Mouse (Mus musculus): ENCODE measurements at regions not wholly inside any gene's neighbourhood (a gene's known extent, or its start where the extent isn't known, plus 50 kb on each side); places are given as distances from the start of the nearest gene placed in this dataset.

DNA sequence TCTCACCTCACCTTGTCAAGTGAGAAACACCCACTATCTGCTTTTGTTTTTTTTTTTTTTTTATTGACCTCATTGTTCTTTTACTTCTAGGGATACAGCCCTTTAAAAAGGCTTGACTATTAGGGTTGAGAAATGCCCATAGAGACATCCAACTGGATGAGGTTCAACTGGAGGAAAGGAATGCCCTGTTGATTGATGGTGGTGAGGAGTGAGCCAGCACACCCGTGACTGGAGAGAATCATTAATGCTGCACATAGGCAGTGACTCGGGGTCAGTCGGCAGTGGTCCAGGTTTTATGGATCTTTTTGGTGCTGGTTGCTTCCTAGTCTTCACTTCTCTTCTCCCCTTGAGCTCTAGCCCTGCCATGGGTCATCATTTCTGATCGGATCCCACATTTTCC, 82.9 kb upstream of the Cryz start:
- DNase-seq, result no peak

DNA sequence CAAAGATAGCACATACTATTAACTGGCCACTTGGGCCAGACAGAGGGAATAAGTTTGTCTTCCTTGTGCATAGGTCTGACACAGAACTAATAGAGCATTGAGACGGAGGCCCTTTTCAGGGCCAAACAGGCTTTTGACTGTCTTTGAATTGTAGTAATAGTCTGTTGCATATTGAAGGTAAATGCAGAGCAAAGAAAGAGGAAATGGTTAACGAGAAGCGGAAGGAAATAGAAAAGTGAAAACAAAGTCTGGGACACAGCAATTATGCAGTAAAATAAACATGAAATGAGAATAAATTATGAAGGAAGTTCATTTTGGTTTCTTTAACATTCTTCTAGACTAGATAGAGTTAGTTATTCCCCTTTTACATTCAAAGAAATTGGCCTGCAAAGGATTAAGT, 86.4 kb upstream of the Cryz start:
- no peak for DNase-seq

DNA sequence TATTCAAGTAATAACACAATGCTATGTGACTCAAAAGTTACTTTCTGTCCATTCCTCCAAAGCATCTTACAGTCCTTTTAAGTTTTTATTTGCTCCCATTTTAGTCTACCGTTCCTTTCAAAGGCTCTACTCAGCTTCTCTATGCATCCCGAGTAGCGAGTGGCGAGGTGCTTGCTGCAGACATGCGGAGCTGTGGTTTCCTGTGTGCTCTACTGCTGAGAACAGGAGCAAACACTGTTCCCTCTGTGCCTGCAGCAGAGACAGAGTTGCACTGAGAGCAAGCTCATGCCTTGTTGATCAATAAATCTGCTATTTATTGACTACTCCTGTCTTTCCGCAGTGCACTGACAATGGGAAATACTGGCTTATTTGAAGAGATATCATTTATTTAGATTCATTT, 87.1 kb upstream of the Cryz start:
- no peak for DNase-seq

DNA sequence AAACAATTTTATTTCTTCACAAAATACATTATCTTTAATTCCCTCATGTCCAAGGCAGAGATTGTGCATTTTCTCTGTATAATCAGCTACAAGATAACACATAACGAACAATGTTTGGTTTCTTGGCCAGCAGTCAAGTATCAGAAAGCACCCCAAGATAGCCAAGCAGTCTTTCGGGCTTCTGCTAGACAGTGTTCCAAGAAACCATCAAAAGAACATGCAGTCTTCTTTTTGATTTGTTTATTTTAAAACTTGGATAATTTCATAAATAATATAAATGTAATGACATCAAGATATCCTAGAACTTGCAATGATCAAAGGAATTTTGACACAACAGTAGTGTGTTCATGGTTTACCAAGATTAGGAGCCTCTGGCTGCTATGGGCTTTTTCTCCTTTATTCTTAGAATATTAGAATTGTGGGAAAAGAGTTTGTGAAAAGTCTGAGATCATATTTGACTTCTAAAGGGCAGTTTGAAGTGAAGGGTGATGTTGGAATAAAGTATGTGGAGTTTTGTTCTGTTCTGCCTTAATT, 103.1 kb upstream of the Cryz start:
- DNase-seq, result no peak

DNA sequence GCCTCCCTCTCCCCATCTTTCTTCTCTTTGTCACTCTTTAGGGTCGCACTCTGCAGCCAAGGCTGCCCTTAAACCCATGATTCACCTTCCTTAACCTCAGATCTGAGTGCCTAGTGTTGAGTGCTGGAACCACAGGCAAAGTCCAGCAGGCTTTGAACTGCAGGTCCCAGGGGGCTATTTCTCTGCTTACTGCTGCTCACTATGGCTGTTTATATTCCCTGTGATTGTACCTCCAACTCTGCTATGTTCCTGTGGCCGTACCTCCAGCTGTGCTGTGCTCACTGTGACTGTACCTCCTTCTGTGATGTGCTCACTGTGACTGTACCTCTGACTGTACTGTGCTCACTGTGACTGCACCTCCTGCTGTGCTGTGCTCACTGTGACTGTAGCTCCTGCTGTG, 124.1 kb upstream of the Cryz start:
- DNase-seq, result no peak

DNA sequence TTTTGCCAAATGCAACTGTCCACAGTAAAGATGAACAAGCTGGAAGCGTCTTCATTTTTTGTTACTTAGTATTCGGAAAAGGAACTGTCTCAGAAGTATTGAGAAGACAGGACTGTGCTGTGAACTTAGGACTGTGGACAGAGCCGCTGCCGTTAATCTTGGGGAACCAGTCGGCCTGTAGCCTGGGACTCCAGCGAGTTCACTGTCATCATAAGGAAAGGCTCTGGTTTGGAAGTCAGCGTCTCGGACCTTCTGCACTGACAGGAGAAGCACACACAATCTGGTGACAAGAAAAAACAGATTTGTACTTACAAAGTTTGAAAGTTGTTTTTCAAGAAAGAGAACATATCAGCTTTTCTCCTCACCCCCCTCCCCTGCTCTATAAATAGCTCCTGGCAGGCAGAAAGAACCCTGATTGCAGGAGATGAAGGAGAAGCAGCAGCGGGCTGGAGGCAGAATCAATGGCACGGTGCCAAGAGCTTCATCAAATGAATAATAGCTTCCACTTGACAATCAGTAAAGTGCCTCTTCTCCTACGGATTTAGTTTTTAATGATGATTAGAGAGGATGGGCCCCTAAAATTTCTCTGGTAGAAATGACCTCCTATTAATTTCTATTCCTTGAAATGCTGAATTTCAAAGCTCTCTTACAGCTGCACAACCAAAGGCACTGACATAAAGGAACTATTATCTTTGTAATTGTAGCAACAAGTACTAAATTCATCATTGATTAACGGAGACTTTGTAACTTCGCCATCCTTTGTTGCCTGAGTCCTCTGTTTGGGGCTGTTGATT, 128.7 kb upstream of the Cryz start:
- DNase-seq, result peak; percentile 62

DNA sequence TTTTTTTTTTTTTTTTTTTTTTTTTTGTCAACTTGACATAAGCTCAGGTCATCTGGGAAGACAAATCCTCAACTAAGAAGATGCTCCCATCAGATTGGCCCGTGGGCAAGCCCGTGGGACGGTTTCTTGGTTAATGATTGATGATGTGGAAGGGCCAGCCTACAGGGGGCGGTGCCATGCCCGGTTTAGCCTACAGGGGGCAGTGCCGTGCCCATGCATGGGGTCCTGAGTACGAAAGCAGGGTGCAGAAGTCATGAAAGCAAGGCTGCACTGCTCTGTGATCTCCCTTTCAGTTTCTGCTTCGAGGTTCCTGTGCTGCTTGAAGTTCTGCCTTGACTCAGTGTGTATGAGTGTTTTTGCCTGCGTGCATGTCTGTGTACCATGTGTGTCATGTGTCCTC, 127.7 kb upstream of the Lhx8 start:
- DNase-seq, result no peak

DNA sequence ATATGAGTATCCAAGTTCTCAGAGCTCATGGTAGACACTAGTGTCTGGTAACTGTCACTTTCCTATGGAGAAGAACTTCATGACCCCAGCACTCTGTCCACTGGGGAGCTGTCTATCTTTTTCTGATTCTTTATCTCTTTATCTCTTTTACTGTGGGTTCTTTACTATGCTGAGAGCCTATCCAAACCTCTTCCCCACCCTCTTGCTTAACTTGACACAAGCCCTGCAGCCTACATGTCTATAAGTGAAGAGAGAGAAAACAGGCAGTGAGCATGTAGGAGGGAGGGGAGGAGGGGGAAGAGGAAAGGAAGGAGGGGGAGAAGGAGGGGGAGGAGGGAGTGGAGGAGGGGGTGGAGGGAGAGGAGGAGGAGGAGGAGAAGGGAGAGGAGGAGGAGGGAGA, 122.6 kb upstream of the Lhx8 start:
- no peak for DNase-seq

DNA sequence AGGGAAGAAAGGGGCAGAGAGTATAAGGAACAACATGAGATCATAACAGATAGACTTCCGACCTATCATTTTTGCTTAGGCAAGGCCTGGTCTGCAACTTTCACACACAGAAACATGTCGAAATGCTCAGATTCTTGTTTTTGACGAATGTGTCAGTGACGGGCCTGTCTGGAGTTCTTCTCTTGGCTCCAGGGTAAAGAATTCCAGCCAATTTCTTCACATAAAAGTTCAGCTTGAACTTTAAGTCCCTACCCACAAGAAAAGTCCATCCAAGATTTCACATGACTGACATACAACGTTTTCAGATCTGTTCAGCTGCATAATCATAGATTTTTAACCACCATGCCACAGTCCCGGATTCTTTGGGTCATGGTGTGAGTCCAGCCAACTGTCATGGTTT, 122.1 kb upstream of the Lhx8 start:
- DNase-seq, result no peak

DNA sequence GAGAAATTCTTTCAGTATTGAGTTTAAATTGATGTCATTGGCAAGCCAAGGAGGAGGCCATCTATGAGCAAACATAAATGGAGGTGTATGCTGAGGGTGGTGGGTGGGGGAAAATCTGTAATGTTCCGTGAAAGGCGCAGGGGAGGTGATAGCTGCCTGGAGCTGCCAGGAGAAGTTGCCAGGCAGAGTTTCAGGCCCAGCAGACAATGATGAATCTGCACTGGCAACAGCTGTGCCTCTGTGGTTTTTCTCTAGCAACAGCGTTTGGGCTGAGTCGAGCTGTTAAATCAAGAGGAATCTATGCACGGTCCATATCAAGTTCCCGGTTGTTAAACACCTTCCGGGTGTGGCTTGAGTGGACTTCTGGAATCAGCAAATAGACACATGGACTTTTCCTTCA, 120.7 kb upstream of the Lhx8 start:
- no peak for DNase-seq

DNA sequence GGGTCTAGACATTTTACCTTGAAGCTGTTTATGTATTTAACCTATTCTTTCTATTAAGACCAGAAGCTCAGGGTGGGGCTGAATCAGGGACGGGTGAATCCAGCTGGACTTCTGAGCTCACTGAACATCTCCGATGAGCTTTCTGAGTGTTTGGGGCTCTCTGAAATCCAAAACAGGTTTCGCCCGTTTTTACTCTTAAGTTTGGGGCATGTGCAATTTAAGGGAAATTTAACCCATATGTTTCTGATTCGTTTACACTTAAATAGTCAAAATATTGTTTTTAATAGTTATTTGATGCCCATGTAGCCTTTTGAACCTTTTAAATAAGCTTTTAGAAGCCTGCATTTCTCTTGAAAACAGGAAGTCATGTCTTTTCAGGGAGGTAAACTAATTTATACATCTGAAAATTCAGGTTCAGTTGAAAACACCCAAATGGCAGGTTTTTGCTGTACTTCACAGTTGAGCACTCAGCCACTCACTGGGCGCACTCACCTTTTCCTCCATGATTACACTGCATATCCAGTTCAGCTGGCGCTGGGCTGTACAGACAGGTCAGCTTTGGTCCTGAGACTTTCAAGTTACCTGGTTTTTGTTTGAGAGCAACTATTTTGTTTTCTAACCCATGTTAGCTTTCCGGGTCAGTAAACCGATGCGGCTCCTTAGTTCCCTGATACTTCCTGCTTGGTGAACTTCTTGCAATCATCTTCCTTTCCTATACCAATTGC, 113.1 kb upstream of the Lhx8 start:
- DNase-seq, result peak; percentile 18

DNA sequence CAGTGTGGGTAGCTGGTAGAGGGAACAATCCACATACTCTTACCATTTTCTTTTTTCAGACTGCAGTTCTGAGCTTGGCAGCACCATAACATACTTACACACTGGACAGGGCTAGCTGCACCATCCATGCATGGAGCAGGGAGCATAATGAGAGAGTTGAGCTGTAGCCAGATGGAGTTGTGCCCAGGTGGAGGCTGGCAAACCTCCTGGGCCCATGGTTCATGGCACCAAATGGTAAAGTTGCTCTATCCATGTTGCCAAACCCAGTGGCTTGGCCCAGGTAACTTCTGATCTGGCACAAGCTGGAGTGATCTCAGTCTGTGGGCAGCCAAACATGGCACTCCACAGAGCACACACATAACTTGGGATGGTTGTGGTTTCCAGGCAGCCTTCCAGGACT, 111.0 kb upstream of the Lhx8 start:
- DNase-seq, result no peak

DNA sequence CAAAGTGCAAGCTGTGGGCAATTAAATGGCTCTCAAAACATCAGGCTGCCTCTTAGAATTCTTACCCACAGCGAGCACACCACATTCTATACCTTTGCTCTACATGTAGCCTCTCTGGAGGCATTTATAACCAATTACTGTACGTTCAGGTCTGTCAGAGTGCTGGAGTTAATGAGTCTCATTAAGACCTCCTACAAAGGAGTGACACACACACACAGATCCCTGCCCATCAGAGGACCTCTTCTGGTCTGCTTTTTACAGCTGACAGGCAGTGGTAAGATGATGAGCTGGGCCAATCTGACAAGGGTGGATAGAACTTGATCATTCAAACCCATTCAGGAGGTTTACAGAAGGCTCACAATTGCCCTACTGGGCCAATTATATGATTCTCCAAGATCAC, 110.4 kb upstream of the Lhx8 start:
- DNase-seq, result no peak

DNA sequence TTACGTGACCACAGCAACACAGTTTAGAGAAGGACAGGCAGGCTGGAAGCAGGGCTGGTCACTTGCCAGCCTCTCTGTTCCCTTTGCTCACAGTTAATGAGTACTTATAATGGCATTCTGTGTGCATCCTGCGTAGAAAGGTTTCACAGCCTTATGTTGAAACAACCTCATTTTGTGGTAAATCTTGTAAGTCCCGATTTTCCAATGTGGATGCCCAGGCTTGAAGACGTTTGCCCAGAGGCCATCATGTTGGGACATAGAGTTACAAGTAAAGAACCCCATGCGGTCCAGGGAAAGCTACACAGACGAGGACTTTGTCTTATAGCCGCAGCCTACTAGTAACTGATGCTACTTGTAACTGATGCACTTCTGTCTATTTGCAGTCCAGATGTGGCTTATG, 100.4 kb upstream of the Lhx8 start:
- no peak for DNase-seq

DNA sequence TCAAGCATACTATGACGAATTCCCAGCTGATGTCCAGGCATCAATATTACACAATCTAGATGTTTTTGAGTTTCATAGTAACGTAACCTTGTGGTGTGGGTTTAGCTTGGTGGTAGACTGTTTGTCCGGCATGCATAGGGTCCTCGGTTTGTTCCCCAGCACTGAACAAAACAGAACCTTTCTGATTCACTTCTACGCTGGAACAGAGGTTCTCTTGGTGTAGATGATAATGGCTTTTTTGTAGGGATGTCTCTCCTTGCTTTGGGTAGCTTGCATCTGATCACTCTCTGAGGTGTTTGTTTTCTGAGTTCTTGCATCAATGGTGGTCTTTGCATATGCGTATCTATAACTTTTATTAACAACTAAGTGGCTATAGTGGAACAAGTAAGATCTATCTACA, 99.2 kb upstream of the Lhx8 start:
- no peak for DNase-seq

DNA sequence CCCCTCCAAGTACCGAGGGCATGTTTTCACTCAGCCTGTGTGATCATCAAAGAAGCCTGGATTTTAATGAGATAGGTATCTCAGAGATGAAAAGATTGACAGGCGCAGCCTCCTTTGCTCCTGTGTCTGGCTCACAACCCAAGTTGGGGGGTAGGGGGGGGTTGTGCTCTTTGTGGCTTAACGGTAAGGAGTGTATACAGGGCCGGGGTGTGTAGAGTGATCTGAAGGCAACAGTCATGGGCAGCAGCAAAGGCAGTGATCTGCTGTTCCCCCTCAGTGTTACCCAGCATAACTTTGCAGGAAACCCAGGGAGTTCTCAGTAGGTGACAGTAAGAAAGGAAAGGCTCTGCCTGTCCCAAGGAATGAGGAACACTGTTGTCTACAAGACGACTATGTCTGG, 94.1 kb upstream of the Lhx8 start:
- DNase-seq, result no peak

DNA sequence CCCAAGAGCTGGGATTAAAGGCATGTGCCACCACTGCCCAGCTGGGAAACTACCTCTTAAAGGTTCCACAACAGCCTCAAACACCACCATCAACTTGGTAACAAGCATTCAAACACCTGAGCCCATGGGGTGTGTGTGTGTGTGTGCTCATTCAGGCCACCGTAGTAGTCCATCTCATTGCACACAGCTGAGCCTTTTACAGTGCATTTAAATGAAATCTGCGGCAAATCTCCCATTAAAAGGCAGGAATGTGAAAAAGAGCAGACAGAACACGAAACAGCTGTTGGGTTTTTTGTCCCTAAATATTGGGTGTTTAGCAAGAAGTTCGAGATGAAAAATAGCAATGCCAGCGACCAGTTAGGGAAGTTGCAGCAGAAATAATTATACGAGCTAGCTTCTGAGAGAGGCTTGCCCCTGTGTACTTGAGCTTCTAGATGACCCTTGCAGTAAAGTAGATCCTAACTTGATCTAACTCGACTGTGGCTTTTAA, 91.0 kb upstream of the Lhx8 start:
- no peak for DNase-seq

DNA sequence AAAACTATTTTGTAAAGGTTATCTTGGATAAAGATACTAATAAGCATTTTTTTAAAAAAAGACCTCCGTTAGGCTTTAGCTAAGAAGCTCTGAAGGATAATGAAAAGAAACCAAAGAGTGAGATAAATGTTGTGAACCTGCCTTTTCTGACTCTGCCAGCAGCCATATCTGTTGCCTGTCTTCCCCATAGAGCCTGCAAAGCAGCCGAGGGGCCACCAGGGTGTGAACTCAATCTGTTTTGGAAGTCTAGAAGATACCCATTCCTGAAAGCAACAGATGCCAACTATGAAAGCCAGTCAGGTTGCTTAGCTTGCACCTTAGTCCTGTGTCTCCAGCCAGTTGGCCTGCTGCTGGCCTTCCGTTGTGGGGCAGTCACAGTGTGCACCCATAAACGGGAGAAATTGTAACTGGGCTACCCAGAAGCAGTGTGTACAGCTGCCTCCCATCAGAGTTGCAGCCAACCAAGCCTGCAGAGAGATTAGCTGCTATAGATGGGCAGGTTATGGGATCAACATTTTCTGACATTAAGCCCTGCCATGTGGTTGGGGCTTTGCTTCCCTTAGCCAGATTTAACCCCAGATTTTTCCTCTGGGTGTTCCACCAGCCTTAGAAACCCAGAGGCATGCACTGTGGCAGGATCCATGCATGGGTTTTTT, 87.8 kb upstream of the Lhx8 start:
- no peak for DNase-seq

DNA sequence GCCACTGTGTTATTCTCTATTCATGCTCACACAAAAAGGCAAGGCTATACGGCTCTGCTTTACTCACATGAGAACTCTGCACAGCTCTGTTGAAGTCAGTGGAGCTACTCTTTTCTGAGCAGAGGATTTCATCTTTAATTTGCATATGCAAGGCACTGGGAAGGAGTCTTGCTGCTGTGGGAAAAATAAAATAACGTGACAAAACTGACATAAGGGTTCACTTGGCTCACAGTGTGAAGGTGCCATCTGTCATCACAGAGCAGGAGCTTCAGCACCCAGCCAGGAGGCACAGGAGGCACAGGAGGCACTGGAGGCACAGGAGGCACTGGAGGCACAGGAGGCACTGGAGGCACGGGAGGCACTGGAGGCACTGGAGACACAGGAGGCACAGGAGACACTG, 83.9 kb upstream of the Lhx8 start:
- no peak for DNase-seq

DNA sequence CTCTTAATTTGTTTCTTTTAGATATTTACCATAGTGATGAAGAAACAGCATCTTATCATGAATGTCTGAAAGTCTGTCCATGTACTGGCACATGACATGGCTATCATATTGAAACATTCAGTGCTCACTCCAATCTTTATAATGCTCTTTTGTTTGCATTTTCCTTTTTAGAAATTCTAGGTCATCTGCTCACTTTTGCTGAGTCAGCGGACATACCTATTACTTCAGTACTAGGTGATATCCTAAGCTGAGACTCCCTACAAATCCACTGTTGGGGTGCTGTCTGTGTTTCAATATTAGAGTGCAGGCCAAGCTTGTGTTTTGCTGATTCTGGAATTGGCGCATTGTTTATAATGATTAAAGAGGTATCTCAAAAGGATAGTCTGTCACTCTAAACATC, 79.8 kb upstream of the Lhx8 start:
- no peak for DNase-seq

DNA sequence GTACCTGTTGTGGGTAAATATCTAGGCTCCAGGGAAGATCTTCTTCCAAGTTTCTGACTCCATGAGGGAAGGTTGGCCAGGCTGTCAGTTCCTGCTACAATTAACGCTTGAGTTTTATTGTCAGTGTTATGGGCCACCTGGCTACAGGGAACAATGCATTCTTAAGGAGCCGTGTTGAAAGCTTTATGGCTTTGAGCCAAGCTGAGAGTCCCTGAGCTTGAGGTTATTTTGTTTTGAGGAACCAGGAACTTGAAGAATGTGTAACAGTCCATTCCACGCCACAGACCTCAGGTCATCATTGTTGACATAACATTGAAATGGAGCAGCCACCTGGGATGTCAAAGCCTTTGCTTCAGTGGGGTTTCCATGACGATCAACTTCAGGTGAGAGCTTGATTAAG, 71.6 kb upstream of the Lhx8 start:
- DNase-seq, result no peak

DNA sequence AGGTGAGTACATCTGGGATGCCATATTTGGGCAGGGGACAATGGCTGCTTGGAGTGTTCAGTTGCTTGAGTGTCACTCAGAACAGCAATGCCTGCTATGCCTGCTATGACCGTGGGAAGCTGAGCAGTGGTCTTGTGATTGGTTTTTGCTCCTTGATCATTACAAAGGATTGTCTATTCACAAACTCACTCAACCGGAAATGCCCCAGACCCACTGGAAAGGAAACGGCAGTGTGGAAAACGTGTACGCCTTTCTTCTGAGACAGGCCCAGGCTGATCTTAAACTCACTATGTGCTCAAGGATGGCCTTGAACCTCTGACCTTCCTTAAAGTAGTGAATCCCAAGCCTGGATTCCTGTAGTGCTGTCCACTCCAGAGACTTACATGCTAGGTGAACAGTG, 63.2 kb upstream of the Lhx8 start:
- no peak for DNase-seq

DNA sequence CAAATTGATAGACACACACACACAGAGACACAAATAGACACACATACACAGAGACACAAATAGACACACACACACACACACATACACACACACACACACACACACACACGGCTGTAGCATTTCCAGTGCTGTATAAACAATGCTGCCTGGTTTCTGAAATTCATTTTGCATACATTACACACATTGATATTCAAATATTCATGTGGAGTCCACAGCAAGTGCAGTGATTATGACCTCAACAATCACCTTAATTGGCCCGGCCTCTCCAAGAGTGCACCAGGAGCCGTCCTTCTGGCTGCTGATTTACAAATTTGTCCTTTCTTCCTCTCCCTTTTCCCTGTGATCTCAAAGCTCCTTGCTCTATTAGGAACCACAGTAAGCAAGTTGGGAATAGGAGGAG, 61.2 kb upstream of the Lhx8 start:
- DNase-seq, result no peak

DNA sequence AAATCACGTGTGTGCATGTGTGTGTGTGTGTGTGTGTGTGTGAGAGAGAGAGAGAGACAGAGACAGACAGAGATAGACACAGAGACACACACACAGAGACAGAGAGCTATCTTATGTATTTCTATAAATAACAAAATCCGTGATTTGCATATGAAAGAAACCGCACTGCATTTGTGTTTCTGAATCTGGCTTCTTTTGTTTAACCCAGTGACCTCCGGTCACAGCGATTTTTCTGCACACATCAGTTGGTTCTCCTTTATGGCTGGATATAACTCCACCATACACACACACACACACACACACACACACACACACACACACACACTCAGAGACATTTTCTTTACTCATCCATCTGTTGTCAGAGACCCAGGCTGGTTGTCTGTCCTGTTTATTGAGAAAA, 58.2 kb upstream of the Lhx8 start:
- no peak for DNase-seq

All from embryo, embryonic 11 days (tissue).